Mouse (Mus musculus): ENCODE measurements around the gene Disc1. TPM values are rescaled to one million over a fixed set of nuclear protein-coding genes. Genes with fewer than 3 reads are reported as not detected.

Gene Disc1
- total and polyA plus RNA-seq, 3 experiments, result not detected

GRCm38 (mm10) chr8:125065596-125065995 lies 11.6 kb downstream of the Disc1 start:
- Histone ChIP-seq H3K36me3 (replicated peaks in 1 of 2; ENCODE audit: control insufficient read depth in 1 of 2, insufficient read depth in 1 of 2, low read length in 1 of 2) (no peaks in the 10 kb centered on the region), H3K4me2 (ENCODE audit: insufficient read depth, low read depth, poor library complexity, severe bottlenecking) (no peak overlapping the region), H3K9me3 (replicated peaks; ENCODE audit: low read length) (no peaks in the 10 kb centered on the region), H3K4me1 (ENCODE audit: control insufficient read depth in 1 of 2, insufficient read depth in 2 of 2) (peaks cover 6 to 14% of the 10 kb centered on the region in 2 experiments; a peak in 3 of 4 replicates), H3K27ac (ENCODE audit: insufficient read depth, low read depth) (no peak overlapping the region), H3K9ac (ENCODE audit: insufficient read depth, low read depth) (no peak overlapping the region), H3K79me2 (replicated peaks; ENCODE audit: control insufficient read depth, extremely low read depth, insufficient read depth, poor library complexity, severe bottlenecking) (no peaks in the 10 kb centered on the region), H3K4me3 (replicated peaks in 1 of 3; ENCODE audit: low read depth in 2 of 3, low read length in 2 of 3, poor library complexity in 1 of 3) (no peak overlapping the region), H3K27me3 (replicated peaks) (no peaks in the 10 kb centered on the region)
- in situ Hi-C loops (cut with MboI; ENCODE audit: low pct_ligation_motif_present, low pct_unique_long_range_greater_than_20kb, low sequenced_read_pairs) (loop anchor here (25.0 kb wide), 1 partner anchor 97 kb away; no protein-coding TSS in a partner anchor), dilution Hi-C loops (cut with MboI; ENCODE audit: extremely low pct_ligation_motif_present, extremely low pct_unique_long_range_greater_than_20kb, low sequenced_read_pairs) (no loop called here)
- DNase-seq (ENCODE audit: extremely low read depth), result no peak
- no peak for TF ChIP-seq TCF12 (IDR thresholded peaks at IDR 0.05; ENCODE audit: low read depth, low read length)
- no peak for TF ChIP-seq PAX5 (IDR thresholded peaks at IDR 0.05; ENCODE audit: low read length)
- TF ChIP-seq POLR2AphosphoS2 (IDR thresholded peaks at IDR 0.05; ENCODE audit: low read depth, low read length), result no peak
- no peak for TF ChIP-seq ETS1 (conservative IDR thresholded peaks at IDR 0.05; ENCODE audit: low read depth, low read length)
- TF ChIP-seq MAX (IDR thresholded peaks at IDR 0.05; ENCODE audit: low read length), result no peak
- no peak for TF ChIP-seq JUND (conservative IDR thresholded peaks at IDR 0.05; ENCODE audit: low read depth, low read length)
- no peak for TF ChIP-seq USF2 (conservative IDR thresholded peaks at IDR 0.05; ENCODE audit: low read depth, low read length)
- no peak for TF ChIP-seq BHLHE40 (IDR thresholded peaks at IDR 0.05; ENCODE audit: low read depth, low read length)
- TF ChIP-seq IRF4 (IDR thresholded peaks at IDR 0.05; ENCODE audit: low read depth, low read length), result no peak
- TF ChIP-seq MAZ (IDR thresholded peaks at IDR 0.05; ENCODE audit: low read depth, low read length), result no peak
- TF ChIP-seq RAD21 (IDR thresholded peaks at IDR 0.05; ENCODE audit: low read depth, low read length), result no peak

DNA sequence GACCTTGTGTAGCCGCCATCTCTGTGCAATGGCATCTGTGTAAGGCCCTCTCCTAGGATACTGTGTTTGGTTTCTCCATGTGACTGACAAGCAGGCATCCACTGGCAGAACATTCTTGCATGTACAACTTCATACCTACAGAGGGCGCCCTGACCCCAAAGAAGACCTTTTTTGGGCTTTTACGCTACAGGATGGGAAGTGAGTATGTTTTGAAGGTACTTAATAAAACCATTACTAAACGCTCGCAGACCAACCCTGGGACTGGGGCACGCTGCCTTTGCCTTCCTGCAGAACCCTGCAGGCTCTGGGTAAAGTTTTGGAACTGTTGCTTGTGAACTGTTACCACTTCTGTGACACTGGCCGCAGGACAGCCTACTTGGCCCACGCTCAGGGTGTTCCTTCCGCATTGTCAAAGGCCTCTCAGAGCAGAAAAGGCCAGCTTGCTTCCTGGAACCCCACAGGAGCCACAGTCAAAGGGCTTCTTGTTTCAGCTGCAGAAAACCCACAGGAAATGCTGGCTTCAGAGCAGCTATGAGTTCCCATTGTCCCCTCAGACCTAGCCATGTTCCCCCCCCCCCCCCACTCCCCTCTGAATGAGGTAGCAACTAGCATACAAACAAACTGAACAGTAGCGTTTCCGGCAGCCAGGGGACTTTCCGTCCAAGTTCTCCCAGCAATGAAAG lies 13.1 kb downstream of the Disc1 start:
- Histone ChIP-seq H3K79me2 (replicated peaks; ENCODE audit: control insufficient read depth, extremely low read depth, insufficient read depth, poor library complexity, severe bottlenecking) (no peaks in the 10 kb centered on the region), H3K27me3 (replicated peaks) (no peaks in the 10 kb centered on the region), H3K4me3 (replicated peaks in 1 of 3; ENCODE audit: low read depth in 2 of 3, low read length in 2 of 3, poor library complexity in 1 of 3) (no peak overlapping the region), H3K36me3 (replicated peaks in 1 of 2; ENCODE audit: control insufficient read depth in 1 of 2, insufficient read depth in 1 of 2, low read length in 1 of 2) (no peaks in the 10 kb centered on the region), H3K4me2 (ENCODE audit: insufficient read depth, low read depth, poor library complexity, severe bottlenecking) (peak overlapping the region; percentile 27; the same call in 1 of the 2 replicates), H3K4me1 (ENCODE audit: control insufficient read depth in 1 of 2, insufficient read depth in 2 of 2) (peaks cover 6 to 14% of the 10 kb centered on the region in 2 experiments; a peak in 3 of 4 replicates), H3K9me3 (replicated peaks; ENCODE audit: low read length) (no peaks in the 10 kb centered on the region), H3K27ac (ENCODE audit: insufficient read depth, low read depth) (no peak overlapping the region), H3K9ac (ENCODE audit: insufficient read depth, low read depth) (no peak overlapping the region)
- TF ChIP-seq CTCF (conservative IDR thresholded peaks at IDR 0.05 in 1 of 2, IDR thresholded peaks at IDR 0.05 in 1 of 2; ENCODE audit: low read depth in 2 of 2, low read length in 2 of 2), result peak; percentile 57 to 84; a peak in 3 of 4 replicates
- no peak for TF ChIP-seq RCOR1 (conservative IDR thresholded peaks at IDR 0.05; ENCODE audit: low read depth, low read length)
- TF ChIP-seq SMC3 (IDR thresholded peaks at IDR 0.05; ENCODE audit: low read depth, low read length), result peak; percentile 66
- peak; percentile 90 for TF ChIP-seq RAD21 (IDR thresholded peaks at IDR 0.05; ENCODE audit: low read depth, low read length)
- no peak for TF ChIP-seq ZMIZ1 (IDR thresholded peaks at IDR 0.05; ENCODE audit: low read depth, low read length)
- TF ChIP-seq SIN3A (IDR thresholded peaks at IDR 0.05; ENCODE audit: low read length), result no peak
- in situ Hi-C loops (cut with MboI; ENCODE audit: low pct_ligation_motif_present, low pct_unique_long_range_greater_than_20kb, low sequenced_read_pairs) (loop anchor here (25.0 kb wide), 1 partner anchor 95 kb away; no protein-coding TSS in a partner anchor), dilution Hi-C loops (cut with MboI; ENCODE audit: extremely low pct_ligation_motif_present, extremely low pct_unique_long_range_greater_than_20kb, low sequenced_read_pairs) (no loop called here)
- DNase-seq (ENCODE audit: extremely low read depth), result peak; percentile 72
